ENCODE assay signal across 23 mouse cellular contexts in the genomic region with DNA sequence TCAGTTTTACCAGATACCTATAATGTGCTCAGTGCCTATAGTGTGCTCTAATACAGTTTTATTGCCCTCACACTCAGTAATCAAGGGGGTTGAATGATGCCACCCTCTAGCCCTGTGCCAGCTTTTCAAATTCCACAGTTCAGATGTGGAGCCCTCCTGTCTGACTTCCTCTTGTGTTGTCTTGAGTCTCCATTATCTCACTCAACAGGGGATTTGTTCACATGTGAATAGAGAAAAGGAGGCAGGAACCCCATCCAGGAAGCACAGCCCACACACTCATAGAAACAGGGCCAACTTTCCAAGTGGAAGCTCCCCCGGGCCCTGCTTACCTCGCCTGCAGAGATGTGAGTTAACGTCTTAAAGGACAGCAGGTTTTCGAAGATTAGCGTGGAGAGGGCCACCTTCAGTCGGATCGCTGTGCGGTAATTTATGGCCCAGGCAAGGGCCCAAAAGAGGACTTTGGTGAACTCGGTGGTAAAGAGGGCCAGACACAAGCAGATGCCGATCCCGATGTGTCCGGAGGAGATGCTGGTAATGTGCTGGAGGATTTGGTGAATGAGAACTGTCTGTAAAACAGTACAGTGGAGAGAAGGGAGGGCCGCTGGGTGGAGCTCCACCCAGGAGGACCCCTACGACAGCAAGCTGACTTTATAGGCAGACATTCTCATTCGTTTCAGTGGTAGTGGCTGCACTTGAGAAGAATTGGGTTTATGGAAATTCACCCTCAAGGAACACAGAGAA. TPM values are rescaled to one million over a fixed set of nuclear protein-coding genes. Genes with fewer than 3 reads are reported as not detected.
"Had no signal": no experiment of that assay in that cellular context is flagged by ENCODE, and none has a peak within 500 bp of the region (broad histone marks: within the 10 kb centered on the region; RNA-seq: fewer than 3 reads in every experiment).

No protein-coding gene starts in this region.

- H3K36me3 ChIP-seq: limb, embryonic 10.5 days; limb, embryonic 13.5 days; liver, embryonic 12.5 days; liver, embryonic 15.5 days; lung, embryonic 15.5 days; midbrain, embryonic 12.5 days; midbrain, embryonic 15.5 days; neural tube, embryonic 12.5 days; neural tube, embryonic 15.5 days had no signal

- H3K9me3 ChIP-seq: limb, embryonic 10.5 days; limb, embryonic 13.5 days; liver, embryonic 12.5 days; liver, embryonic 15.5 days; lung, embryonic 15.5 days; megakaryocyte, embryonic 14.5 days; midbrain, embryonic 12.5 days; midbrain, embryonic 15.5 days; neural tube, embryonic 12.5 days; neural tube, embryonic 15.5 days had no signal

- DNase-seq: kidney, postnatal 14 days; kidney, postnatal 4 days; liver; lung, adult 18-20 months; lung, postnatal 10 days; lung, postnatal 36 days; right cerebral cortex, adult 18-20 months; right cerebral cortex, postnatal 14 days; right cerebral cortex, postnatal 4 days; thymus, adult 2 months; thymus, postnatal 14 days; thymus, postnatal 4 days had no signal

- H3K27ac ChIP-seq: limb, embryonic 10.5 days; limb, embryonic 13.5 days; liver, embryonic 12.5 days; liver, embryonic 15.5 days; lung, embryonic 15.5 days; midbrain, embryonic 12.5 days; midbrain, embryonic 15.5 days; neural tube, embryonic 12.5 days; neural tube, embryonic 15.5 days; stomach, postnatal 0 days had no signal

- H3K9ac ChIP-seq: limb, embryonic 13.5 days; liver, embryonic 12.5 days; liver, embryonic 15.5 days; lung, embryonic 15.5 days; midbrain, embryonic 12.5 days; midbrain, embryonic 15.5 days; neural tube, embryonic 12.5 days; neural tube, embryonic 15.5 days had no signal

- H3K4me1 ChIP-seq: limb, embryonic 10.5 days; liver, embryonic 12.5 days; liver, embryonic 15.5 days; lung, embryonic 15.5 days; megakaryocyte, embryonic 14.5 days; neural tube, embryonic 12.5 days; neural tube, embryonic 15.5 days had no signal

- H3K27me3 ChIP-seq: limb, embryonic 13.5 days; liver, embryonic 12.5 days; liver, embryonic 15.5 days; lung, embryonic 15.5 days; midbrain, embryonic 12.5 days; midbrain, embryonic 15.5 days; neural tube, embryonic 12.5 days; neural tube, embryonic 15.5 days had no signal

- H3K4me3 ChIP-seq: limb, embryonic 10.5 days; limb, embryonic 13.5 days; liver, embryonic 12.5 days; liver, embryonic 15.5 days; lung, embryonic 15.5 days; megakaryocyte, embryonic 14.5 days; midbrain, embryonic 12.5 days; midbrain, embryonic 15.5 days; neural tube, embryonic 12.5 days; neural tube, embryonic 15.5 days had no signal

- H3K4me2 ChIP-seq: limb, embryonic 13.5 days; liver, embryonic 12.5 days; liver, embryonic 15.5 days; lung, embryonic 15.5 days; midbrain, embryonic 12.5 days; midbrain, embryonic 15.5 days; neural tube, embryonic 12.5 days; neural tube, embryonic 15.5 days had no signal

- ATAC-seq: liver, embryonic 12.5 days; midbrain, embryonic 15.5 days had no signal

RNA-seq across cellular contexts. Expression of gene Abcc12, which starts 20.4 kb away (rescaled TPM):
- polyA plus RNA-seq: liver, embryonic 12.5 days; liver, embryonic 15.5 days; neural tube, embryonic 12.5 days had no signal
